Mouse (Mus musculus): ENCODE data around the gene Snf8. TPM values are rescaled to one million over a fixed set of nuclear protein-coding genes. Genes with fewer than 3 reads are reported as not detected.

Gene Snf8
- polyA plus RNA-seq, 1 experiment from 2014 or later = 132 TPM

GRCm38 (mm10) chr11:96058309-96058708, 23.6 kb downstream of the Snf8 start:
- H3K9ac ChIP-seq = no peak overlapping the region
- H3K4me3 ChIP-seq = no peak overlapping the region
- H3K9me3 ChIP-seq (replicated peaks) = no peaks in the 10 kb centered on the region
- WGBS = 96% methylated on average over 4 of the region's 4 CpGs
- H3K27ac ChIP-seq = no peak overlapping the region
- H3K27me3 ChIP-seq = no peaks in the 10 kb centered on the region
- peaks cover 87% of the 10 kb centered on the region for H3K36me3 ChIP-seq (ENCODE audit: poor library complexity, severe bottlenecking)
- H3K4me1 ChIP-seq = peaks cover 11% of the 10 kb centered on the region
- H3K4me2 ChIP-seq = no peak overlapping the region
- no peak for ATAC-seq

- peak; percentile 68 for ATAC-seq
Measured at GRCm38 (mm10) chr11:96064521-96065214, 30.0 kb downstream of the Snf8 start.

GRCm38 (mm10) chr11:96065215-96065911, 30.7 kb downstream of the Snf8 start, which contains the start of gene Ube2z:
Ube2z (minus strand) TSS chr11:96065388.
- peak; percentile 99 for ATAC-seq
- Histone ChIP-seq H3K4me2 (peak within 1 kb of the TSS; percentile 89), H3K27me3 (no peaks in the 10 kb centered on the region), H3K27ac (peak within 1 kb of the TSS; percentile 73), H3K4me1 (peaks cover 27% of the 10 kb centered on the region), H3K9me3 (replicated peaks) (no peaks in the 10 kb centered on the region), H3K9ac (peak within 1 kb of the TSS; percentile 87), H3K36me3 (ENCODE audit: poor library complexity, severe bottlenecking) (peaks cover 23% of the 10 kb centered on the region), H3K4me3 (peak within 1 kb of the TSS; percentile 76)
- 3% methylated on average over 50 of the region's 50 CpGs for WGBS

More at GRCm38 (mm10) chr11:96064521-96065214, 30.0 kb downstream of the Snf8 start:
- WGBS = under 1% methylated on average over 49 of the region's 64 CpGs
- H3K4me2 ChIP-seq = peak overlapping the region; percentile 89
- peaks cover 26% of the 10 kb centered on the region for H3K36me3 ChIP-seq (ENCODE audit: poor library complexity, severe bottlenecking)
- no peaks in the 10 kb centered on the region for H3K9me3 ChIP-seq (replicated peaks)
- no peaks in the 10 kb centered on the region for H3K27me3 ChIP-seq
- peak overlapping the region; percentile 87 for H3K9ac ChIP-seq
- H3K27ac ChIP-seq = peak overlapping the region; percentile 73
- H3K4me3 ChIP-seq = peak overlapping the region; percentile 76
- H3K4me1 ChIP-seq = peaks cover 27% of the 10 kb centered on the region

GRCm38 (mm10) chr11:96068231-96068630, 33.5 kb downstream of the Snf8 start:
- Histone ChIP-seq H3K27ac (no peak overlapping the region), H3K4me2 (no peak overlapping the region), H3K4me1 (peaks cover 17% of the 10 kb centered on the region), H3K27me3 (no peaks in the 10 kb centered on the region), H3K36me3 (ENCODE audit: poor library complexity, severe bottlenecking) (peaks cover 23% of the 10 kb centered on the region), H3K4me3 (no peak overlapping the region), H3K9me3 (replicated peaks) (no peaks in the 10 kb centered on the region), H3K9ac (no peak overlapping the region)
- no peak for ATAC-seq
- 76% methylated on average over 5 of the region's 5 CpGs for WGBS

GRCm38 (mm10) chr11:96070353-96070752, 35.7 kb downstream of the Snf8 start:
- no peak overlapping the region for H3K4me2 ChIP-seq
- WGBS = 97% methylated on average over 7 of the region's 7 CpGs

GRCm38 (mm10) chr11:96071013-96071412, 36.3 kb downstream of the Snf8 start:
- no peak for ATAC-seq
- Histone ChIP-seq H3K9ac (no peak overlapping the region), H3K9me3 (replicated peaks) (no peaks in the 10 kb centered on the region), H3K4me3 (no peak overlapping the region), H3K36me3 (ENCODE audit: poor library complexity, severe bottlenecking) (peaks cover 28% of the 10 kb centered on the region), H3K4me2 (no peak overlapping the region), H3K27me3 (no peaks in the 10 kb centered on the region), H3K4me1 (peaks cover 16% of the 10 kb centered on the region), H3K27ac (no peak overlapping the region)
- 100% methylated on average over 1 of the region's 1 CpGs for WGBS

More at GRCm38 (mm10) chr11:96070353-96070752, 35.7 kb downstream of the Snf8 start:
- Histone ChIP-seq H3K9ac (no peak overlapping the region), H3K4me3 (no peak overlapping the region), H3K27ac (no peak overlapping the region), H3K9me3 (replicated peaks) (no peaks in the 10 kb centered on the region), H3K4me1 (peaks cover 21% of the 10 kb centered on the region), H3K27me3 (no peaks in the 10 kb centered on the region), H3K36me3 (ENCODE audit: poor library complexity, severe bottlenecking) (peaks cover 28% of the 10 kb centered on the region)
- no peak for ATAC-seq

GRCm38 (mm10) chr11:96073295-96073993, 38.8 kb downstream of the Snf8 start:
- H3K9ac ChIP-seq = 0 out of 2 replicates have a peak overlapping the region, but pooled peaks have one; percentile 87
- ATAC-seq = no peak

GRCm38 (mm10) chr11:96074351-96075176, 39.9 kb downstream of the Snf8 start:
- Histone ChIP-seq H3K27me3 (peaks cover 4% of the 10 kb centered on the region; the same call in 1 of the 2 replicates), H3K4me2 (peak overlapping the region; percentile 93), H3K9ac (peak overlapping the region; percentile 87), H3K9me3 (replicated peaks) (no peaks in the 10 kb centered on the region), H3K4me1 (peaks cover 21% of the 10 kb centered on the region), H3K27ac (peak overlapping the region; percentile 66), H3K4me3 (peak overlapping the region; percentile 76), H3K36me3 (ENCODE audit: poor library complexity, severe bottlenecking) (peaks cover 28% of the 10 kb centered on the region)
- 31% methylated on average over 17 of the region's 17 CpGs for WGBS
- ATAC-seq = no peak

More at GRCm38 (mm10) chr11:96073295-96073993, 38.8 kb downstream of the Snf8 start:
- peaks cover 4% of the 10 kb centered on the region; the same call in 1 of the 2 replicates for H3K27me3 ChIP-seq
- H3K4me1 ChIP-seq = peaks cover 21% of the 10 kb centered on the region
- peak overlapping the region; percentile 93 for H3K4me2 ChIP-seq
- 92% methylated on average over 9 of the region's 9 CpGs for WGBS
- no peaks in the 10 kb centered on the region for H3K9me3 ChIP-seq (replicated peaks)
- H3K36me3 ChIP-seq (ENCODE audit: poor library complexity, severe bottlenecking) = peaks cover 28% of the 10 kb centered on the region
- H3K27ac ChIP-seq = no peak overlapping the region
- H3K4me3 ChIP-seq = 0 out of 2 replicates have a peak overlapping the region, but pooled peaks have one; percentile 76

- peak overlapping the region; percentile 87 for H3K9ac ChIP-seq
- H3K36me3 ChIP-seq (ENCODE audit: poor library complexity, severe bottlenecking) = peaks cover 27% of the 10 kb centered on the region
- H3K4me2 ChIP-seq = peak overlapping the region; percentile 93
- WGBS = under 1% methylated on average over 15 of the region's 15 CpGs
- ATAC-seq = no peak; the same call in 1 of the 2 replicates
- H3K27ac ChIP-seq = peak overlapping the region; percentile 66
- H3K4me3 ChIP-seq = peak overlapping the region; percentile 76
- H3K9me3 ChIP-seq (replicated peaks) = no peaks in the 10 kb centered on the region
- H3K4me1 ChIP-seq = peaks cover 21% of the 10 kb centered on the region
- H3K27me3 ChIP-seq = peaks cover 4% of the 10 kb centered on the region; the same call in 1 of the 2 replicates
Measured at GRCm38 (mm10) chr11:96075177-96075508, 40.5 kb downstream of the Snf8 start.

- Histone ChIP-seq H3K9ac (peak within 1 kb of the TSS; percentile 87), H3K27me3 (peaks cover 4% of the 10 kb centered on the region; the same call in 1 of the 2 replicates), H3K36me3 (ENCODE audit: poor library complexity, severe bottlenecking) (peaks cover 22% of the 10 kb centered on the region), H3K9me3 (replicated peaks) (no peaks in the 10 kb centered on the region), H3K4me1 (peaks cover 21% of the 10 kb centered on the region), H3K4me3 (peak within 1 kb of the TSS; percentile 76), H3K27ac (peak within 1 kb of the TSS; percentile 78), H3K4me2 (peak within 1 kb of the TSS; percentile 93)
- ATAC-seq = peak; percentile 97
- WGBS = under 1% methylated on average over 37 of the region's 37 CpGs
Measured at GRCm38 (mm10) chr11:96075509-96076220, 41.0 kb downstream of the Snf8 start, which contains the start of gene Atp5g1. Atp5g1 (minus strand) TSS chr11:96075670.
